Mouse (Mus musculus) c-Kit-positive CD71-negative TER-119-negative erythroid progenitor cells, embryonic 14.5 days (primary cell): ENCODE data around the gene Apba1.

ENCODE experiments used
- DNase-seq: peaks from one replicate; pipeline ENCODE4 v3.0.0-alpha.2; 2013; ENCODE audit warnings: low read depth

Apba1 gene

GRCm38 (mm10) chr19:23930826-23931225 lies 172.1 kb downstream of the Apba1 start:
- no peak for DNase-seq

GRCm38 (mm10) chr19:23941422-23941949 lies 182.8 kb downstream of the Apba1 start:
- no peak for DNase-seq

DNA sequence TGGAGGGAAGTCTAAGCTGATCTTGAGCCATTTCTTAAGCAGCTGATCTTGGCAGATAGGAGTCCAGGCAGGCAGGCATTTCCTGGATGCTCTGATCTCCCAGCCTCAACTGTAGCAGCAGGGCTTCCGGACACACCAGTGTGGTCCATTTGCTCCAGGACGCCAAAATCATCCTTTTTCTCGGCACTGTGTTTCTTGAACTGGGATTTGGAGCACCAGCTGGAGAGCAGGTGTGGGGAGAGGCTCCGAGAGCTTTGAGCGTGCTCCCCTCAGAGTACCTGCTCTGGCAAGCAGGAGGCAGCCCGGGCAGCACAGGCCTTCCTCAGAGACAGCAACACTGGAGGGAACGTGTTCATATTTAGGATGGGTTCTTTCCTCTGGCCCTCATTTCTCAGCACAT lies 184.2 kb downstream of the Apba1 start:
- DNase-seq, result no peak

DNA sequence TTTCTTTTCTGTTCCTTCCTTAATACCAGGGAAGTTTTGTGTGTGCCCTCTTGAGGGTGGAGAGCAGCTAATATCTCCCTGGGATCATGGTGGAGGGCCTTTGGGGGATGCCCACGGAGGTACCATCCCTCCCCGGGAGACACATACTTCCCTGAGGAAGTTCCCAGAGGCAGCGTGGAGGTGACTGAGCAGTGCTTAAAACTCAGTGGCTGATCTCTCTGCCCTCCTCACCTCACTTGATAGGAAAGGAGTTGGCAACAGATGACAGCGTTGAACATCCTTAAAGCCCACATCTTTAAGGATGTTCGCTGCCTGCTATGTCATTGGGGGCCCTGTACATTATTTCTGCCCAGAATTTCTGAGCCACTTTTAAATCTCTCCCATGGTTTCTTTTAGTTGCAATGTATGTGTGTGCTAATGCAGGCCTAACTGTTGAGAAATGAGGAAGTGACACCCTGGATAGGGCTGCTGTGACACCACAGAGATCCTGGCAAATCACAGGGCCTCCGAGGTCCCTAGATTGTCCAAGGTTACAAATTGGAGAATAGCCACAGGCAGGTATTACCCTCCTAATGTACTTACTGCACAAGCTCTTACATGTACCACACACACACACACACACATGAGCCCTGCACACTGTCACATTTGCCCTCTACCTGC lies 187.5 kb downstream of the Apba1 start:
- no peak for DNase-seq

DNA sequence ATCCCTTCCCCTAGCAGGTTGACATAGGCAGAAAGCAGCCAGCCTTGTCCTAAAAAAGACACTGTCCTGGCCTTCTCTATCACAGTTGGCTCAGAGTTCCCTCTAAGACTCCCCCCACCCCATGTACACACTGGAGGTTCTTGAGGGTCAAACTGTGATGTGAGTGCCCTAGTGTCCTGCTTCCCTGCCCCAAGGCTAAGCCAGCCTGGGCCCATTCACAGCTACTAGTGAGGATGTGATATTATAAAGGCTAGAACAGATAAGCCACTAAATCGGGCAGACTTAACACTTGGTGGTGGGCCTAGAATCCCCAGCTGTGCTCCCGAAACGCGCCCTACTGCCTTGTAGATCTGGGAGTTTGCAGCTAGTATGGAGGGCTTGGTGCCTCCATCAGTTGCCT lies 188.1 kb downstream of the Apba1 start:
- no peak for DNase-seq

DNA sequence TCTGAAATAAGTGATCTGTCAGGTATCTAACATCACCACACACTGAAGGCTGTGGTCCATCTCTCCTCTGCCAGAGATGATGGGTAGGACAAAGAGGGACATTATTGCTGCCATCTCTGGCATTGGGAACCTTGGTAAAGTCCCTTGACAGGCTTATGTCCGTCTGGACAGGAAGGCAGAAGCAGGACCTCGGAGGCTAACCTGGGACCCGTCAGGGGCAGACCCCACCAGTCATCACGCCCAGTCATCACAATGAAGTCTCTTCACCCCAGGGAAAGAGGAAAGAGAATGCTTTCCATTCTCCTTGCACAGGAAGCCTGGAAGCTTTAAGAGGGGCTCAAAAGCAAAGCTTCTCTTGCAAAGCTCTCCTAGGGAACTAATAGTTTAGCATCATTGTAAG lies 189.2 kb downstream of the Apba1 start:
- no peak for DNase-seq

DNA sequence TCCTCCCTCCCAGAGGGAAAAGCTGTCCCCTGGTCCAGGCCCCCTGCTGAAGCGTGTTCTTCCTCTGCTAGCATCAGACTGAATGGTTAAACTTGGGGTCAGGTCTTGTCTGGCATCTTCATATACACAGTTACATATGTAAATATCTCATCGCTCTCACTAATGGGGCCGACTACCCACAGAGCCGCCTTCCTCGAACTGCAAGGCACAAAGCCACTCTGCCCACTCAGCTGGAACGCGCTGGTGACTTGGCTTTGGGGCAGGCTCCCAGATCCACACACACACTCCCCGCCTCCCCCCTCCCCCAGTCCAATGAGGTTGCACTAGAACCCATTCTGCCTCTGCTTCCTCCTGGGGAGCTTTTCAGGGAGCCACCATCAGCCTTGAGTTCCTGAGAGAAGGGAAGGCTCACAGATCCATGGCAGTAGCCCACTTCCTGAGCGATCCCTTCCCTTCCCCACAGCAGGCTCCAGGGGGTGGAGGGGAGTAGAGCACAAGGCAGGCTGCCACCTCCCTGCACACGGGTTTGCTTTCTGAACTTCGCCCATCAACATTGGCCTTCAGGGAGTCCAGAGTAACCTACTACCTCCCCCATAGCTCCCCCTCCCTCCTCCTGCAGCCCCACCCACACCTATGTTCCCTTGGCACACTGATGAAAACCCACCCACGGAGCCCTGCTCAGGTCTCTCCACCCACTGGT lies 189.8 kb downstream of the Apba1 start:
- no peak for DNase-seq

- no peak for DNase-seq
Observed at GRCm38 (mm10) chr19:23955461-23955860, 196.8 kb downstream of the Apba1 start.

- no peak for DNase-seq
Observed at GRCm38 (mm10) chr19:23956299-23956975, 197.8 kb downstream of the Apba1 start.

- DNase-seq, result no peak
Observed at GRCm38 (mm10) chr19:23957563-23957962, 198.9 kb downstream of the Apba1 start.

- no peak for DNase-seq
Observed at GRCm38 (mm10) chr19:23958925-23959324, 200.2 kb downstream of the Apba1 start.

- DNase-seq, result no peak
Observed at GRCm38 (mm10) chr19:23959870-23960269, 201.2 kb downstream of the Apba1 start.

DNA sequence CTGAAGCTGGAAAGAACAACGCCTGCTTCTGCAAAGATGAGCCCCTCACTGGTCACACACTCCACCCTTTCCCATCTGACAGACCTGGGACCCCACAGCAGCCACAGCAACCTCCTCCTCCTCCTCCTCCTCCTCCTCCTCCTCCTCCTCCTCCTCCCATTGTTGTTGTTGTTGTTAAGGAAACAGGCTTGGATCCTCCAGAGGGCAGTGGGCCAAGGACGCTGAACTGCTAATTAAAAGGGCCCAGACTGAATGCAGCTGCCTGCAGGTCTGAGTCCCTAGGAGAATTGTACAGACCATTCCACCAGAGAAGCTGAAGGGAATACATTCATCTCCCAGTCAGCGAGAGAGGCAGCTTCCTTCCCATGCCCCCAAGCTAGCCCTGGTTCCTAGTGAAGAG lies 201.6 kb downstream of the Apba1 start:
- DNase-seq, result no peak

DNA sequence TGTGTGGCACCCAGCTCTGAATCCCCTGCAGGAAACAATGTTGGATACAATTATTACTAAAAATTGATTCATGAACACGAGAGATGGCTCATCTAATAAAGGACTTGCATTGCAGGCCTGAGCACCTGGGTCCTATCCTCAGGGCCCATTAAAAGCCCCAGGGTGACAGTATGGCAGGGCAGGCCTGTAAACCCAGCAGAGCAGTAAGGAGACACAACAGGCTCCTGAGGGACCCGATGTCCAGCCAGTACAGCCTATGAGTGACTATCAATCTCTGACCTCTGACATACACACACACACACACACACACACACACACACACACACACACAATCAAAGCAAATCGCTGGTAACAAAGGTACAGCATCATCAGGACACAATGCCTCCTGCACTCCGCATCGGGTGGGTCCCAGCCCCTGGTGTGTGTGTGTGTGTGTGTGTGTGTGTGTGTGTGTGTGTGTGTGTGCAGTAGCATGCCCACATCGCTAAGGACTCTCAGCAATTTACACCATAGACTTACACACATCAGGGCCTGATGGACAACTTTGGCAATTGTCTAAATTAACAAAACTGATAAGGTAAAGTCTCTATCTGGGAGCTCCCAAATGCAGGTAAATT lies 202.3 kb downstream of the Apba1 start:
- DNase-seq, result no peak

GRCm38 (mm10) chr19:23961516-23961915 lies 202.8 kb downstream of the Apba1 start:
- DNase-seq, result peak; percentile 37

- DNase-seq, result no peak
Observed at GRCm38 (mm10) chr19:23964401-23964910, 205.8 kb downstream of the Apba1 start.

DNA sequence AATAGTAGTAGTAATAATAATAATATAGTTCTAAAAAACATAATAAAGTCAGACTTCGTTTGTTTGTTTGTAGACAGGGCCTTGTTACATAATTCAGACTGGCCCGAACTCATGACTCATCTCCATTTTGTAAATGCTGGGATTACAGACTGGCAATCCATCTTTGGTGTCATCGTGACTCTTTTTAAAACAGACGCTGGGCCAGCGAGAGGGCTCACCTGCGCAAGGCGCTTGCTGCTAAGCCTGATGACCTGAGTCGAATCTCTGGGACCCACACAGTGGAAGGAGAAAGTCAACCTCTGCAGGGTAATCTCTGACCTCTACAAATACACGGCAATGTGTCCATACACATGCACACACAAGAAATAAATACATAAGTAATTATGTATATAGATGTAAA lies 207.7 kb downstream of the Apba1 start:
- DNase-seq, result no peak

DNA sequence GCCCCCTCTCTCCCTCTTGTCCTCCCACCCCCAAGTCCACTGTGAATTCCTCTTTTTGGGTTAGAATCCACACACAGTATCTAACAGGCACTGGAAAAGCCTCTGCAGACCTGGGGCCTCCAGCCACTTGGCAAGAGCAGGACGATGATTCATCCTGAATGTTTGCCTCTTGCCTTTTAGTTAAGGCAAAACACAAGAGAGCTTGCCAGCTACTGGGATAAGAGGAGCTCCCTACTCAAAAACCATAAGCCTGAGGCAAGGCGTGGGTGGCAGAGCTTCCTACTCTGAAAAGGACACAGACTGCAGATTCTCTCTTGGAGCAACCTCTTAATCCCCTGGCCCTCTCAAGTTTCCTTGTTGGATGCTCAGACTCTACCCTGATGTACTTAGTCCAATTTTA lies 208.5 kb downstream of the Apba1 start:
- no peak for DNase-seq

GRCm38 (mm10) chr19:23968125-23968861 lies 209.6 kb downstream of the Apba1 start:
- DNase-seq, result no peak

DNA sequence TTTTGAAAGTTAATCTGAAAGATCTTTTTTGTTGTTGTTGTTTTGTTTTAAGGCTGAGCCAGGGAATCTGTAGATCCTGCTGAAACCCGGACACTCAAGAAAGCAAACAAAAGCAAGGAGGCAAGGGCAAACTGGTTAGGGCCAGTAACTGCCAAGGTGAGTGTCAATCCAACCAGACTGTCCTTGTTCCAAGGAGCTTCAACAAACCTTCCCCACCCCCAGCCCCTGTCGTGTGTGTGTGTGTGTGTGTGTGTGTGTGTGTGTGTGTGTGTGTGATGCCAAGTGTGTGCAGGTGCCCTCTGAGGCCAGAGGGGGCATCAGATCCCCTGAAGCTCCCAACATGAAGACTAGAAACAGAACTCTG lies 210.2 kb downstream of the Apba1 start:
- no peak for DNase-seq

DNA sequence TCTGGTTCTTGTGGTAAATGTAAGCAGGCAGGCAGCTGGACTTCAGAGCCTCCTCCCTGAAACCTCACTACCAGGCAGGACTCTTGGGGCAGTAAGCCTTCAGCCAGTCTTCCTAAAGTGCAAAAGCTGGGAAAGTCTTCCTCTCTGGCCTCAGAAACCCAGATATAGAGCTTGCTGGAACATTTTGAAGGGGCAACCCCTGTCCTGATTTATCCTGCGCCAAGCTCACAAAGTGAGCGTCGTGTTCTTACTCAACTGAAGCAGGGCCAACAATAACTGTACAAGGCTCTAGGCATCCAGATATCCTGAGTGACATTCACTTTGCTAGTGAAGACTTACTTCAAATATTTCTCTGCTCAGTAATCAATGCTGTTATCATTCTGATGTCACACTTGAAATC lies 211.7 kb downstream of the Apba1 start:
- DNase-seq, result no peak

DNA sequence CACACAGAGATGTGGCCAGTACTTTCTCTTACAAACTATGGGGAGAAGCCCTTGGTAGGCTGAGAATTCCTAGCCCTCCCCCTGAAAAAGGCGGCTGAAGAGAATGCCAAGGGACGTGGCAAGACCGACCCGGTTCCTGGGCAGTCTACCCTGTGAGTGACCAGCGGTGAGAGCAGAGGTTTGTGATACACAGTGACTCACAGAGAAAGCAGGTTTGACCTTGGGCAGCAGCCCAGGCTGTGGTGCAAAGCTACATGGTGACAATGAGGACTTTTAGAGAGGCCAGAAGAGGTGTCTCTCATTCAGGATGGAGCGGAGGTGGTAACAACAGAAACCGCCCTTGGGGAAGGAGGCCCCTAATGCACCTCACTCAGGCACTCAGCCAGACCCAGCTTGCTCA lies 212.7 kb downstream of the Apba1 start:
- DNase-seq, result no peak
